Mouse (Mus musculus): ENCODE data around the gene Sash3.

Sash3 gene

DNA sequence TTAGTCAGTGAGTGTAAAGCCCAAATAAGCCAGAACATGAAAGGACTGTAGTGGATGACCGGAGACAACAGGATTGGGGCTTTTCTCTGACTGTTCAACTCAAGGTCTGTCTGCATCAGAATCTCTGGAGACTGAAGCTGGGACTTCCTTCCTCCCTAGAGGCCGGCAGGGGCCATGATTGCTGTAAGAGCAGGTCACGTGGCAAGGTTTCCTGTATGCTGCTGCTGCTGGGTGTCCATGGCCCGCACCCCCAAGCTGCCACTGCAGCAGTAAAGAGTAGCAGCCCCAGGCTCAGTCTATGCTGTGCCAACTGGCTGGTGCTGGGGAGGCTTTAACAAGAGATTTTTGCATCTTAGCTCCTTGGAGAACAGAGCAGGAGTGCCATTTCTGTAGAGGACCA, at the start of gene Sash3:
TSS of gene Sash3 (plus strand) at position 175 of the 400 bp plus-strand sequence.
- DNase-seq (ENCODE audit: low read depth, low spot score) = no peak

DNA sequence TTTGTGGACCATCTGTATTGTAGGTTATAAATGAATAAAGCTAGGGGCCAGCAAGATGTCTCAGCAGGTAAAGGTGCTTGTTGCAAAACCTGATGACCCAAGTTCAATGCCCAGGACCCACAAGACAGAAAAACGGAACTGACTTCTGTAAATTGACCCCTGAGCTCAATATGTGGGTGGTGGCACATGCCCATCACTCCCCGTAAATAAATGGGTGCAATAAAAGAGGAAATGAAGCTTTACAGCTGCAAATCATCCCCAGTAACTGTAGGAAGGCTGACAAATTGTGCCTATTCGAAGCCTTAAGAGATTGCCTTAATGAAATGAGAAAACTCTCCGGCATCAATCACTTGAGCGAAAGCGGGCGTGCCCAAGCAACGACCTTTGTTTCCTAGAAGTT, 49.7 kb upstream of the Sash3 start:
- no peak for DNase-seq (ENCODE audit: low read depth, low spot score)

DNA sequence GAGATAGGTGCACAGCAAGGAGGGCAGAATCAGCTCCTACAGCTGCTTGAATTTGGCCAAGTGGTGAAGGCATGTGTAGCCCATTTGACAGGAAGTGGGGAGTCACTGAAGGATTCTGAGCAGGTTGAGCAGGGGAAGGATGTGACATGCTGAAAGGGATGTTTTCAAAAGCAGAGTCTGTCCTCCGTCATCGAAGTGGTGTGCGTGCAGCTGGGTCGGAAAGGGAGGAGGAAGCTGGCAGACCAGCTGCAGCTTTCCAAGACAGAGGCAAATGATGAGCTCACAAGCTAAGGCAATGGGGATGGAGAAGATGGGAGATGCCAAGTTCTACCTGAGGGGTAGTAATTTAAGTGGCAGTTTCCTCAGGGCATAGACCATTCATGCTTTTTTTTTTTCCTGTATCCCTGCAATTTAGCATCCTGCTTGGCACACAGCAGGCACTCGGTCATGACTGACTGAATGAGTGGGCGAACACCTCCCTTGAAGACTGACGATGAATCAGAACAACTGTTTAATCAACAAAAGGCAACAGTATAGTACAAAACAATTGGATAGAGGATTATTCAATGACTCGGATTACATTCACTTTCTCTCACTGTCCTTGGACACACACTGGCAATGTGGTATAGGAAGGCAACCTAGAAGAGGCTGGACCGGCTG, 47.6 kb upstream of the Sash3 start:
- DNase-seq (ENCODE audit: low read depth, low spot score) = no peak

DNA sequence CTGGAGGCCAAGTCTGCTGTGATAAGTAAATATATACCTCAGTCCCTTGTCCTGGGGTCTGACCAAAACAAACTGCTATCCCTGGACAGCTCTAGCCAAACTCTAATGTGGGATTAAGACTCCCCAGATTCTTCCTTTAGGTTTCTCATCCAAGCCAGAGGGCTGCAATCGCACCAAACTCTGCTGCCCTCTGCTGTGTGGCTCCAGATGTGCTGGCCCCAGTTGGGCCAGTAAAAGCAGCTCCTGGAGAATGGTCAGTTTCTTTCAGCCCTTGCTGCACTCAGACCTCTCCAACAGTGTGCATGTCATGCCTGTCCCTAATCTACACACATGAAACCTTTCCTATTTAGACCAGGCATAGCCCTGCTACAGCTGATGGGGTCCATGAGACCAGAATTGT, 46.4 kb upstream of the Sash3 start:
- DNase-seq (ENCODE audit: low read depth, low spot score) = no peak

DNA sequence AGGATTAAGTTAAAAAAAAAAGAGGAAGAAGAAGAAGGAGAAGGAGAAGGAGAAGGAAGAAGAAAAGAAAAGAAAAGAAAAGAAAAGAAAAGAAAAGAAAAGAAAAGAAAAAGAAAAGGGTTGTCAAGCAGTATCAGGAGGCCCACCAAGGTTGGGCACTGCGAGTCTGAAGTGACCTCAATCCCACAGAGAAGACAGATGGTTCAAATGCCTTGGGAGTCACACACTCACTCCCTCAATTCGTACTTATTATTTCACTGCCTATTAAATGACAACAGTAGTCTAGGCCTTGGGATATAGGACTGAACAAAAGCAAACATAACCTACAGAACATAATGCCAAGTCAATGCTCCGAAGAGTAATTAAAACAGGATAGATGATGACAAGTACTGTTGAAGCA, 43.0 kb upstream of the Sash3 start:
- no peak for DNase-seq (ENCODE audit: low read depth, low spot score)

DNA sequence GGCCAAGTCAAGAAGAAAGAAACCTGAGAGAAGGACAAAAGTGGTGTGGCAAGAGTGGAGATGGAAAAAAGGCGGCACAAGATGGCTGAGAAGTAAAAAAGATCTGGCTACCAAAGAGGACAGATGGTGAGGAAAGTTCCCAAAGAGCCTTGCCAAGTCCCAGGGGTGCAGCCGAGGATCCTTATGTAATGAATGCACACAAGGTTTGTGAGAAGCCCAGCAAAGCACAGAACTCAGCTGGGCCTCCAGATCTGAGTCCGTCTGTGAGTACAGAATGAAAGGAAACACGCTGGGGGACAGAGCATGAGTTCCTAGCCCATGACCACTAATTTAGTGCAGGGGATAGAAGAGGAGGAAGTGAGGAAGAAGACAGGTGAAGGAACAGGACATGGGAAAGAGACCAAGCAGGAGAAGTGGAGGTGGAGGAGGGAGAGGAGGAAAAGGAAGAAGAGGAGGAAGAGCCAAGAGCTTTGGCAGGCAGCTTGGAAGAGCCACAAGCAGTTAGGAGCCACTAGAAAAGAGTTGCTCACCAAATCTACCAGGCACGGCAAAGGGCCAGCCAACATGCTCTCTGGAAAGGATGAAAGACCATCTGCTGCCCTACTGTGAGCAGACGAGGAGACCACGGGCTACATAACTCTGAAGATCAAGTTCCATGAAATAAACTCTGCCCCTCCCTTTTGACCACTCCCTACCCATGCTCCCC, 41.3 kb upstream of the Sash3 start:
- no peak for DNase-seq (ENCODE audit: low read depth, low spot score)

DNA sequence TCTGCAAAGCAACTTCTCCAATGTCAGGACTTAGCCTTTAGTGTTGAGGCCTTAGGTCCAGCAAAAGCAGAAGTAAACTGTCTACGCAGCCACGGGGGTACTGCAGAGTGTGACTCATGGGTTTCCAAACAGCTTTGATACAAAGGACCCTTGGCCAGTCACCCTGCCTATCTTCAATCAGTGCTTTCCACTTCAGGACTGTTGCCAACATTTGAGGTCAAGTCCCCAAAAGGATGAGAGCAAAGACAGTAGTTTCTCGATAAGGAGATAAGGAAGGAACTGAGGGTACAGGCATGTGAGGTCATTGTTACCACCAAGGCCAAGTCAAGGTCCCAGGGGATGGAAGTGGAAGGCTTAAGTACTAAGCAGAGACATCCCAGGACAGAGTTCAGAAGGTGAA, 40.0 kb upstream of the Sash3 start:
- no peak for DNase-seq (ENCODE audit: low read depth, low spot score)

DNA sequence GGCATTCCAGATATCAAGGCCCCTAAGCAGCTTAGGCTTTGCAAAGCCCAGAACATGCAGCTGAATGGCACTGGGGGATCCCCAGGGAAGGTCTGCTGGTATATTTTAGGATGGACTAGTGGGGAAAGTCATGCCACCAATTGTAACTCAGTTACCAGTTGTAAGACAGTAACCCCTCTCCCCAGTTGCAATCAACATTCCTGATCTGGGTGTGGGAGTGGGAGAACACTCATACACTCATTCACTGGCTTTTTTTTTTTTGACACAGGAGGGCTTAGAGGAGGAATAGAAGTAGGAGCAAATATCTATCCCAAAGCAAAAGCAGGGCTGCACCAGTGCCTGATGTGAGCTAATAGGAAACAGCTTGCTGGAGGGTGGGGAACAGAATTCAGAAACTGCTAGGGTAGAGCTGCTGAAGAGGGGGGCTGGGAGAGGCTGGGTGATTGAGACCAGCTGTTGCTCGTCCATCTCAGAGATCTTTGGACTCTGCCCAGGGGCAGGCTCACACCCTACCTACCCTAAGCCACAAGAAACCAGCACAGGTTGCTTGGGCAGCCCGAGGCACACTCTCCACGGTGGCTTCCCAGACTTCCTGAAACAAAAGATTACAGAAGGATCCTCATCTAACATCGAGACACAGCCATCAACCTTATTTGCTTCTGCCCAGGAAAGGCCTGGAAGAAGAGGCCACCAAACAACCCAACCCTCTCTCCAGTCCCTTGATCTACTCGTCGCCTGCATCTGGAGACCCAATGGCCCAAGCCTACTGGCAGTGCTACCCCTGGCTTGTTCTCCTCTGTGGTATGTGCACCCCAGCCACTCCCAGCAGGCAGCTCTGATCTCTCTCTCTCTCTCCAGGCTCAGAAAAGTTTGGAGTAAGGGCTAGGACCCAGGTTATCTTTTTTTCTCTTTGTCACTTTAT, 37.6 kb upstream of the Sash3 start, which contains the start of gene Xpnpep2:
TSS of gene Xpnpep2 (plus strand) at position 332 of the 922 bp plus-strand sequence.
- DNase-seq (ENCODE audit: low read depth, low spot score) = no peak

DNA sequence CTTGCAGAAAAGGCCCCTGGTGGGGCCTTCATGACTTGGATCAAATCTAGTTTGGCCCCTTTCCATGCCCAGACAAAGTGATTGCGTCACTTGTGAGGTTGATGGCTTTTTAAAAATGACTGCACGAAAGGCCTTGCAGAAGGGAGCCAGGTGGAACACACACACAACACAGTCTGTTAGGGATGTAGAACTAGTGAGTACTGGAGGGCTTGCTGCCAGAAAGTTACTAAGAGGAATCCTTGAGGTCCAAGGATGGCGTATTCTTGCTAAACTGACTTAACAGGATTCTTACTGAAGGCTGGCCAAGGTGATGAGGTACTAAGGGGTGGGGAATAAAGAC, 37.0 kb upstream of the Sash3 start:
- no peak for DNase-seq (ENCODE audit: low read depth, low spot score)

DNA sequence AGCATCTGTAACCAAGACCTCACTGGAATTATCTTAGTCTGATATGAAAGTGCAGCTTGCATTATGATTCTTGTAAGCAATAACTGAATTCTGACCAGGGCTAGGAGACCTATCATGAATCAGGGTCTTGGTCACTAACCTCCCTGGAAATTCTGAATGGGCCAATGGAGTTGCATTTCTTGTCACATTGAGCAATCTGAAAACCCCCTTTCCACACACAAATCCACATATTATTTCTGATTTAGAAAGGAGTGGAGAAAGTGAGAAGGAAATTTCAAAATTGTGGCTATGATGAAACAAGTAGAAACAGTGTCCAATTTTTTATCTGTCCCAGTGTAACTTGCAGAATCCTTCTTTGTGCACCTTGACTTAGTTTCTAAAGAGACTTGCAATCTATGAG, 26.9 kb upstream of the Sash3 start:
- no peak for DNase-seq (ENCODE audit: low read depth, low spot score)

DNA sequence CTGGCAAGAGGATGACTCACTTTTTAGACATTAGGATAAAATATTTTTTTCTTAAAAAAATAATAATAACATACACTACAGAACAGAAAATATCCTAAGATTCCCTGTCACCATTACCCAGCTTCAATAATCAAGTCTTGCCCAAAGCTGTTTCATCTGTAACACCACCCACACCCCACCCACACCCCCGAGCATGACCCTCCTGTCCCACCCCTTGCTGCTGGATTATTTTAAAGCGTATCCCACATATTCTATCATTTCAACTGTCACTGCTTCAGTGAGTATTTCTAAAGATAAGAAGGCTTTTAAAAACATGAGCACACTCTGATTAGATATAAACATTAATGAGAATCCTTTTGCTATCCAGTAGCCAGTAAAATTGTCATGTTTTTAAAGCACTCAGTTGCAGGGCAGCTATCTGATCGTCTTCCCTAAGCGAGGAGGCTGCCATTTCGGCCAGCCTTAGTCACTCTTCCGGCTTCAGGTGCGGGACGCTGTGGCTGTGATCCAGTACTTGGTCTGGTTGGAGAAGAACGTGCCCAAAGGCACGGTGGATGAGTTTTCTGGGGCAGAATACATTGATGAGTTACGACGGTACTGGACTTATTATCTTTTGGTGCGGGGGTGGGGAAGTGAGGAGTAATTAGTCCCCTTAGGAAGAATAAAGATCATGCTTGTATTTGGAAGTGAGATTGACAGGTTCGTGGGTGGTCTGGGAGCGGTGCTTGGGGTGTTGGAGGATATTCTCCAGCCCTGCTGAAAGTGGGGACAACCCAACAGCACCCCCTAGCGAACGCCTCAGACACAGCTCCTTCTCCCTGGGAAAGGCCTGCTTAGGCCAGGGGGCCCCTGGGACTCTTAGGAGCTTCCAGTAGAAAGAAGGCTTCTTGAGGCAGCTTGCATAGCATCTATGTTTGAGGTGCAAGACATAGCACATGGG, 21.8 kb upstream of the Sash3 start:
- peak; percentile 35 for DNase-seq (ENCODE audit: low read depth, low spot score)

DNA sequence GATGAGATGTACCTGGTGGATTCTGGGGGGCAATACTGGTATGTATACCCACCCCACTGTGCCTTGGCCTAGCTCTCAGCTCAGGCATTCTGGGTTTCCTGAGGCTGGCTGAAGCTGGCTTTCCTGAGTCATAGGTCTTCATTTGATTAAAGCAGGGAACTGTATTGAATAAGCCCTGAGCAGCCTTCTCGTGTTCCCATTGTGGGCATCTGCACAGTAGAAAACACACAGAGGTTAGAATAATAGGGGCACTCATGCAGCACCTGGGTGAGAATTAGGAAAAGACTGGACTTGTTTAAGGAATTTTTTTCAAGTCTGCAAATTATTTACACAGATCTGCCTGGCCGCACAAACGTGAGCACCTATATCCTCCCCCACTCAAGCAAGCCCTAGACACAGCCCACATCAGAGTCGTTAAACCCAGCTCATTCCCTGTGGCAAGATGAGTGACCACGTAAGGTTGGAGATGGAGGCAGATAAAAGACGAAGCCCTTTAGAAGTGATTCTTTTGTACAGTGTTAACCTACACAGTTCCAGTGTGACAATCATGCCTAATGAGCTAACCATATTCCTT, 19.2 kb upstream of the Sash3 start:
- no peak for DNase-seq (ENCODE audit: low read depth, low spot score)

DNA sequence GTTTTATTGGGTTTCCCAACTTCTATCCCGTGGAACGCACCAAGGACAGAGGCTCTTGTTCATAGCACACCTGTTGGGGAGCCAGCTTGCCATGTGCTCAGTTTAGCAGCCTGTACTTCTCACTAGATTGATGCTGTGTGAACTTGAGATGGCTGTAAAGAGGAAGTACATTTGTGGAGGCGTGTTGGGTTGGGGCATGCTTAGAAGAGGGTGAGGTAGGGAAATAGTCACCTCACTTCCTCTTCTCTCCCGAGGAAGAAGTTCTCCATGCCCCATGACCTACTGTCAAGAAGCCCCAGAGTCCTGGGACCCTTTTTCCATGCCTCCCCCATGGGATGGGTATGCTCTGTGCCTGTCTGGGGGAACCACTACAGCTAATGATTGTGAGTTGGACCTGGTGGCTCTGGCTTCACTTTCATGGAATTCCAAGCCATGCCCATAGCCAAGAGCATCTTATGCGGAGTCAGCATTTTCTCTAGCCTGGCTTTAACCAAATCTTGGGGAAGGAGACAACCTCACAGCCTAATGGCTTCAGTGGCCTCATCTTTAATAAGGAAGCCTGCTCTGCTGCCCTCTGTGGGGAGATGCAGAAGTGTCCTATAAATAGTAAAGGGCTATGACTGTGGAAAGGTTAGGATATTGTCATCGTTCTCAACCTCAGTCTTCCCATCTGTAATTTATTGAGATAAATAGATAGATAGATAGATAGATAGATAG, 18.6 kb upstream of the Sash3 start:
- no peak for DNase-seq (ENCODE audit: low read depth, low spot score)

DNA sequence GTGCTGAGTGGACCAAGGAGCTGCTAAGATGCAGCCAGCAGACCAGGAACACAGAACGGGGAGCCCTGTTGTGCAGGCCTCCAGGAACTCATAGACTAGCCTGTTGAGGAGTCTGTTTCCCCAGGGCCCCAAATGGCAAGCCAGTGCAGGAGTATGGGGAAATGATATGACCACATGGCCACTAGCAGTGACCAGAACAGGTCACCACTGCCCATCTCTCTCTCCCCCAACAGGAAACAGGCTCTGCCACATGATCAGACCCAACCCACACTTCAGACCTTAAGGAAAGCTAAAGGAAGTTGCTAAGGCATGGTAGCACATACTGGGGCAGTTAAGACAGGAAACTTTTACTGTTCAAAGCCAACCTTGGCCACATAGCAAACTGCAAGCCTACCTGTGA, 17.1 kb upstream of the Sash3 start:
- no peak for DNase-seq (ENCODE audit: low read depth, low spot score)

DNA sequence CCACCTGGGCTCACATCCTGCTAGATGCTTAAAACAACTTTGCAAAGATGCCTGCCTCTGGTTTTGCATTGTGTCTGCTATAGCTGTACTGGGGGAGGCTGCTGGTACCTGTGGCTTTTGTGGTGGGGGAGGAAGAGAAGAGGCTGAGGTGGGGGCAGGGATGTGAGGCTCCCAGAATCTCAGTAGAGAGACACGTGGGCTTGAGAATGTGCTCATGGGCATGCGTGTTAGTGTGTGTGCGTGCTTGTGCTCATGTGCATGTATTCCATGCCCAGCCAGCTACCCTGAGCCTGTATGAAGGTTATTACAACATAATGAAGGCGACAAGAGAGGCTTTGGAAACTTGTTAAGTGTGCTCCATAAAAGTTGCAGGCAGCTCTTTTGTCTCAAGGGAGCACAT, 9.3 kb upstream of the Sash3 start:
- DNase-seq (ENCODE audit: low read depth, low spot score) = no peak

DNA sequence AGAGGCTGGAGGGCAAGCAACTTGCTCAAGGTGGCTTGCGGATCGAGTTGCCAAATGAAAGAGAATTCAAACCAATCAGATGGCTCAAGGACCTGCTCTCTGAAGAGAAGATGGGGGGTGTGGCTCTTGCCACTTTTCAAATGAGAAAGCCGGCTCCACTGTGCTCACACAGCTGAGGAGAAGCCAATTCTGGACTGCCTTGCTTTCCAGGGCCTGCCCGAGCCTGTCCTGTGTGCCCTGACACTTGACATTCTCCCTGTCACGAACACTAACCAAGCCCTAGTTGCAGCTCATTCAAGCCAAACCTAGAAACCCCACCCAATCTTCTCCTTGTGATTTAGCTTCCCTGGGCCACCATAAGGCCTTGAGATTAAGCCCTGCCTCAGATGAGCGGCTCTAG, 8.2 kb upstream of the Sash3 start:
- no peak for DNase-seq (ENCODE audit: low read depth, low spot score)

DNA sequence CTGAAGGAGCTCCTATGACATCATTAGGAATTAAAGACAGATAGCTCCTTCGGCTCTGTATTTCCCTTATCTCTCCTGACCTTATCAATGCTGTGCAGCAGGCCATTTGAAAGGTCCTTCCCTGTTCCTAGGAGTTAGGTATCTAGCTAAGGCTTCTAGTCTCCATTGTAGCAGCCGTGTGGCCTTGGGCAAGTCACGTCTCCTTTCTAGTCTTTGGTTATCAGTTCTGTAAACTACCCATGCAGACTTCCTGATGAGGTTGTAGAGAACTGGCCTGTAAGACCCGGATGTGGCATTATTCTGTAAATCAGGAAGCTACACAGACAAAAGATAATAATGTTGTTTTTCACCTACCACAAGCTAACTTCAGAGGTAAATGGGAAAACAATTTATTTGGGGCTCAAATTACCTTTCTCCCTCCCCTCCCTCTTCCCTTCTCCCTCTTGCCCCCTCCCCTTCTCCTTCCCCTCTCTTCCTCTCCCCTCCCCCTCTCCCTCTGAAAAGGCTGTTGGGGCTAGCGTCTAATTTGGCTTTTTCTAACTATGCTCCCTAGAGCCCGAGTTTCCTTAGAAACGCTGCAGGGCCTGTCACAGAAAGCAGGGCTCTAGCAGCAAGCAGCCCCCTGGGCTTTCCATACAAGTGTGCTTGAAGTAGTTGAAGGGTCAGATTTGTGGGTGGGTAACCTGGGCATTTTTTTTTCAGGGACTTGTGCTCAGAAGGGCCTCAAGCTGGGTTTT, 7.5 kb upstream of the Sash3 start:
- no peak for DNase-seq (ENCODE audit: low read depth, low spot score)

DNA sequence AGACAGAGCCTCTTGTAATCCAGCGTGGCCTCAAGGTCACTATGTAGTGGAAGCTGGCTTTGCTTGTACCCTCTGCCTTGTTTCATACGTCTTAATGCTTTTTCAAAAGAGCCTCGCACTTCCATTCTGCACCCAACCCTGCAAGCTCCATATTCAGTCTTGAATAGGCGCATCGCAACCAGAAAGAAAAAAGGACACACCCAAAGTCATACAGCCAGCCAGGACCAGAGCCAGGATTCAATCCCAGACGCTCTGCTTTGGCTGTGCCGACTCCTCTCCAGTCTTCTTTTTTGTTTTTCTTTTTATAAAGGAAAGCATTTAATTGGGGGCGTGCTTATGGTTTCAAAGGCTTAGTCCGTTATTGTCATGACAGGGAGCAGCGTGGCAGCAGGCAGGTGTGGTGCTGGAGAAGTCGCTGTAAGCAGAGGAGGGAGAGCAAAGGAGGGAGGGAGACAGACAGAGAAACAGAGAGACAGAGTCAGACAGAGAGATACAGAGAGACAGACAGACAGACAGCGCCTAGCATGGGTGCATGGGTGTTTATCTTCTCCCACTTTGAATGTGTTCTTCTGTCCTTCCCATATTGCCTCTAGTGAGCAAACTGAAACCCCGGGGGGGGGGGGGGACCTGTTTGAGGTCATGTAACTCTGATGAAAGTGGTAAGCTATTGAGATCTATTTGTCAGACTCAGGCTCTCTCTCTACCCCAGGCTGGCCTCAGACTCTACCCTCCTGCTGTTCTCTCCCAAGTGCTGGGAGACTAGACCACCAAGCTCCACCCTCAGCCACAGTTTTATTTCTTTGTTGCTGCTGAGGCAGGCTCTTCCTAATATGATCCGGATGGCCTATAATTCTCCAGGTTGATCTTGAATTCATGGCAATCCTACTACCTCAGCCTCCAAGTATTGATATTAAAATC, 6.6 kb upstream of the Sash3 start:
- no peak for DNase-seq (ENCODE audit: low read depth, low spot score)

All from retina, postnatal 7 days (tissue).